Mouse (Mus musculus): ENCODE results near the gene Rps6kc1. TPM values are rescaled to one million over a fixed set of nuclear protein-coding genes. Genes with fewer than 3 reads are reported as not detected.

Rps6kc1 gene
- polyA plus RNA-seq, 1 experiment from 2014 or later = 8.8 TPM

GRCm38 (mm10) chr1:190653989-190654693 is 257.4 kb downstream of the Rps6kc1 start:
- no peak for ATAC-seq (replicated peaks; ENCODE audit: insufficient number of reproducible peaks, insufficient read depth, low FRiP score, low read depth)
- Histone ChIP-seq H3K4me3 (no peak overlapping the region), H3K27ac (no peak overlapping the region), H3K36me3 (no peaks in the 10 kb centered on the region), H3K9me3 (replicated peaks) (no peaks in the 10 kb centered on the region), H3K4me1 (replicated peaks) (no peaks in the 10 kb centered on the region), H3K4me2 (no peak overlapping the region), H3K9ac (no peak overlapping the region), H3K27me3 (no peaks in the 10 kb centered on the region)
- WGBS = 87% methylated on average over 20 of the region's 20 CpGs

GRCm38 (mm10) chr1:190653081-190653480 is 258.5 kb downstream of the Rps6kc1 start:
- WGBS = 65% methylated on average over 6 of the region's 6 CpGs
- H3K9me3 ChIP-seq (replicated peaks) = no peaks in the 10 kb centered on the region
- H3K4me3 ChIP-seq = no peak overlapping the region

More at GRCm38 (mm10) chr1:190653081-190653480, 258.5 kb downstream of the Rps6kc1 start:
- Histone ChIP-seq H3K9ac (no peak overlapping the region), H3K27me3 (no peaks in the 10 kb centered on the region), H3K27ac (no peak overlapping the region), H3K4me1 (replicated peaks) (no peaks in the 10 kb centered on the region), H3K4me2 (no peak overlapping the region), H3K36me3 (no peaks in the 10 kb centered on the region)
- ATAC-seq (replicated peaks; ENCODE audit: insufficient number of reproducible peaks, insufficient read depth, low FRiP score, low read depth) = no peak

Other genes starting within 250 kb of the Rps6kc1 start
- gene Angel2, start 13.3 kb upstream of the Rps6kc1 start, polyA plus RNA-seq (2015; fragmentation: Nextera tagmentation; extraction: Ambion mirVana) = 29.3 and 30.1 TPM in 2 replicates
- gene Vash2, start 67.5 kb upstream of the Rps6kc1 start, polyA plus RNA-seq (2015; fragmentation: Nextera tagmentation; extraction: Ambion mirVana) = 44.5 and 45.9 TPM in 2 replicates
- gene Flvcr1, start 114.4 kb upstream of the Rps6kc1 start, polyA plus RNA-seq (2015; fragmentation: Nextera tagmentation; extraction: Ambion mirVana) = 2.6 and 3.4 TPM in 2 replicates
- not detected in 2 replicates for gene Spata45, start 124.9 kb upstream of the Rps6kc1 start, polyA plus RNA-seq (2015; fragmentation: Nextera tagmentation; extraction: Ambion mirVana)
- 16.9 and 20.2 TPM in 2 replicates for gene Tatdn3, start 151.2 kb upstream of the Rps6kc1 start, polyA plus RNA-seq (2015; fragmentation: Nextera tagmentation; extraction: Ambion mirVana)
- 9.9 and 14.1 TPM in 2 replicates for gene Nsl1, start 151.2 kb upstream of the Rps6kc1 start, polyA plus RNA-seq (2015; fragmentation: Nextera tagmentation; extraction: Ambion mirVana)
- gene Batf3, start 186.1 kb upstream of the Rps6kc1 start, polyA plus RNA-seq (2015; fragmentation: Nextera tagmentation; extraction: Ambion mirVana) = 2.0 and 3.8 TPM in 2 replicates